Mouse (Mus musculus) G1E (cell line): ENCODE results near the gene Mymk.

Source experiments
- CTCF ChIP-seq: IDR thresholded peaks from 2 replicates; pipeline ENCODE4 v1.5.1; 2012; ENCODE audit warnings: low read depth, low read length, inconsistent platforms, mixed read lengths
- GATA1 ChIP-seq: IDR thresholded peaks from 2 replicates; pipeline ENCODE4 v1.6.1; 2012; ENCODE audit warnings: borderline replicate concordance, low read length, inconsistent platforms, mixed read lengths

GRCm38 (mm10) chr2:27032361-27032760, 39.6 kb downstream of the Mymk start:
- TF ChIP-seq CTCF: no peak
- TF ChIP-seq GATA1: no peak
